Mouse (Mus musculus): ENCODE results near the gene Hebp1. TPM values are rescaled to one million over a fixed set of nuclear protein-coding genes. Genes with fewer than 3 reads are reported as not detected.

Gene Hebp1
- polyA plus RNA-seq, 1 experiment = 53.8 TPM

DNA sequence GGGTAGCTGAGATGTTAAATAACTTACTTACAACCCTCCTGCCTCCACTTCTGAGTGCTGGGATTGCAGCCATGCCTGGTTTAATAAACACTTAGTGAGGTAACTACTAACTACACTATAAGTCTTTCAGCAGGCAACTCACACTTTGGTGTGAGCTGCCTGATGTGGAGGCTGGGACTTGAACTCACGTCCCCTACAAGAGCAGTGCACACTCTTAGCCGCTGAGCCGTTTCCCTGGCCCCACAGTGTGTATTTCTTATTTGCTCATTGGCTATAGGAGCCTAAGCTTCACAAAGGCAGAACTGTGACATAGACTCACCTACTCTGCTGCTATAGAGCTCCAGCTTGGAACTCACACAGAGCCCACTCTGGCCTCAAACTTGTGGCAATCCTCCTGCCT is 31.6 kb downstream of the Hebp1 start:
- 93% methylated on average over 3 of the region's 3 CpGs for WGBS
- H3K36me3 ChIP-seq (ENCODE audit: control insufficient read depth, insufficient read depth, low read length) = no peaks in the 10 kb centered on the region
- H3K27ac ChIP-seq (ENCODE audit: insufficient read depth, low read length) = peak overlapping the region; percentile 42; the same call in 1 of the 2 replicates
- no peak for DNase-seq (ENCODE audit: low read depth in 1 of 2, low spot score in 2 of 2)
- H3K4me3 ChIP-seq (ENCODE audit: extremely low read depth, insufficient read depth, insufficient read length) = no peak overlapping the region
- peaks cover 4% of the 10 kb centered on the region; the same call in 1 of the 2 replicates for H3K4me1 ChIP-seq (ENCODE audit: control insufficient read depth, insufficient read depth, insufficient read length)
- no peaks in the 10 kb centered on the region for H3K27me3 ChIP-seq (ENCODE audit: control insufficient read depth, insufficient read depth, low read length)
- no peak for TF ChIP-seq CTCF (IDR thresholded peaks at IDR 0.05; ENCODE audit: extremely low read depth, insufficient read depth, insufficient read length, insufficient replicate concordance)
- TF ChIP-seq POLR2A (IDR thresholded peaks at IDR 0.05; ENCODE audit: low read depth, low read length) = no peak

DNA sequence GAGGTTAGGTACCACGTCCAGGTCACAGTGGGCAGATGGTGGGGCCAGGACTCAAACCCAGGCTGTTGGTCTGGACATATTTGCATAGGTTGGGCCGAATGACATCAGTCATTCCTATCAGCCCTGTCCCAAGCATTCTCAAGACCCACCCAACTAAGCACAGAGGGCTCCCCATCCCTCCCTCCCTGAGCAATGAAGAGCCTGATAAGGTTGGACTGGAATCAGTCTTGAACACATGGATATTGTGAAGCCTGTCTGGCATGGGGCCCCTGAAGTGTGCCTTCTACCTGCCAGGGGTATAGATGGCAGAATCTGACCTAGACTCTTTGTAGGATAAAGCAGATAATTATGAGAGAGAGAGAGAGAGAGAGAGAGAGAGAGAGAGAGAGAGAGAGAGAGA is 32.1 kb downstream of the Hebp1 start:
- Histone ChIP-seq H3K4me3 (ENCODE audit: extremely low read depth, insufficient read depth, insufficient read length) (no peak overlapping the region), H3K27ac (ENCODE audit: insufficient read depth, low read length) (no peak overlapping the region)

DNA sequence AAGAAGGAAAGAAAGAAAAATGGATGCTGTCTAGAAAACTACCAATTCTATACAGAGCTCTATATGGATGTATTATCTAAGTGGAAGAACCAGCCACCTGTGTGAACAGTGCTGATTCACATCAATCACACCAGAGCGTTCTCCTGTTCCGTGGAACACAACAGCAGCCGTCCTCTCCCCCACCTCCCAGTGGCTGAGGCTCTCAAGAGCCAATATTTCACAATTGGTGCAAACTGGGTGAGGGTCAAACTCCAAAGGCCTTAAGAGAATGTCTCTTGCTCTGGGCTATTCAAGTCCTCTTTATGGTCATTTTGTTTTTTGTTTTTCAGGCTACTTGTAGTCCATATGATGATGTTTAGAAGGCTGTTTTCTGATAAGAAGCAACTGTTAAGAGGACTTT is 32.6 kb downstream of the Hebp1 start:
- DNase-seq (ENCODE audit: low read depth in 1 of 2, low spot score in 2 of 2) = no peak
- Histone ChIP-seq H3K27me3 (ENCODE audit: control insufficient read depth, insufficient read depth, low read length) (no peaks in the 10 kb centered on the region), H3K4me3 (ENCODE audit: extremely low read depth, insufficient read depth, insufficient read length) (no peak overlapping the region), H3K4me1 (ENCODE audit: control insufficient read depth, insufficient read depth, insufficient read length) (peaks cover 4% of the 10 kb centered on the region; the same call in 1 of the 2 replicates), H3K27ac (ENCODE audit: insufficient read depth, low read length) (no peak overlapping the region), H3K36me3 (ENCODE audit: control insufficient read depth, insufficient read depth, low read length) (no peaks in the 10 kb centered on the region)
- TF ChIP-seq CTCF (IDR thresholded peaks at IDR 0.05; ENCODE audit: extremely low read depth, insufficient read depth, insufficient read length, insufficient replicate concordance) = no peak
- no peak for TF ChIP-seq POLR2A (IDR thresholded peaks at IDR 0.05; ENCODE audit: low read depth, low read length)
- 80% methylated on average over 3 of the region's 3 CpGs for WGBS

More for the DNA sequence above, 32.1 kb downstream of the Hebp1 start:
- Histone ChIP-seq H3K36me3 (ENCODE audit: control insufficient read depth, insufficient read depth, low read length) (no peaks in the 10 kb centered on the region), H3K4me1 (ENCODE audit: control insufficient read depth, insufficient read depth, insufficient read length) (peaks cover 4% of the 10 kb centered on the region; the same call in 1 of the 2 replicates), H3K27me3 (ENCODE audit: control insufficient read depth, insufficient read depth, low read length) (no peaks in the 10 kb centered on the region)
- WGBS = 84% methylated on average over 2 of the region's 2 CpGs
- no peak for TF ChIP-seq CTCF (IDR thresholded peaks at IDR 0.05; ENCODE audit: extremely low read depth, insufficient read depth, insufficient read length, insufficient replicate concordance)
- TF ChIP-seq POLR2A (IDR thresholded peaks at IDR 0.05; ENCODE audit: low read depth, low read length) = no peak
- no peak for DNase-seq (ENCODE audit: low read depth in 1 of 2, low spot score in 2 of 2)

DNA sequence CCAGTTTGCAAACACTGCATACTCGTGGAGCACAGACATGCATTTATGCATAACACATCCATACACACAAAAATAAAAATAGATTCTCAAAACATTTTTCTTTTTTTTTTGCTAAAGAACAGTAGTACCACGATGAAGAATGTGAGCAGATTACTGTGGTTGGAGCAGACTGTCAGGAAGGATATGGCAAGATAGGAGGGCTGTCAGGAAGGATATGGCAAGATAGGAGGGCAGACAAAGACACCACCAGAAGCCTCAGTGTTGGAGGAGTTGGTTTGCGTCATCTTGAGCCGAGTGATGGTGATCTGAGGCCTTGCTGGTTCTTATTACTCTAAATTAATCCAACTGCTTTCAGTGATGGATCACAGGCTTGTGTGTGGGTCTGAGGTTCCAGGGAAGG is 35.0 kb downstream of the Hebp1 start:
- TF ChIP-seq CTCF (IDR thresholded peaks at IDR 0.05; ENCODE audit: extremely low read depth, insufficient read depth, insufficient read length, insufficient replicate concordance) (no peak), POLR2A (IDR thresholded peaks at IDR 0.05; ENCODE audit: low read depth, low read length) (no peak)
- H3K4me3 ChIP-seq (ENCODE audit: extremely low read depth, insufficient read depth, insufficient read length) = no peak overlapping the region
- no peak for DNase-seq (ENCODE audit: low read depth in 1 of 2, low spot score in 2 of 2)
- WGBS = 52% methylated on average over 4 of the region's 4 CpGs
- H3K4me1 ChIP-seq (ENCODE audit: control insufficient read depth, insufficient read depth, insufficient read length) = no peaks in the 10 kb centered on the region
- peak overlapping the region; percentile 5; the same call in 1 of the 2 replicates for H3K27ac ChIP-seq (ENCODE audit: insufficient read depth, low read length)
- no peaks in the 10 kb centered on the region for H3K27me3 ChIP-seq (ENCODE audit: control insufficient read depth, insufficient read depth, low read length)
- H3K36me3 ChIP-seq (ENCODE audit: control insufficient read depth, insufficient read depth, low read length) = no peaks in the 10 kb centered on the region

DNA sequence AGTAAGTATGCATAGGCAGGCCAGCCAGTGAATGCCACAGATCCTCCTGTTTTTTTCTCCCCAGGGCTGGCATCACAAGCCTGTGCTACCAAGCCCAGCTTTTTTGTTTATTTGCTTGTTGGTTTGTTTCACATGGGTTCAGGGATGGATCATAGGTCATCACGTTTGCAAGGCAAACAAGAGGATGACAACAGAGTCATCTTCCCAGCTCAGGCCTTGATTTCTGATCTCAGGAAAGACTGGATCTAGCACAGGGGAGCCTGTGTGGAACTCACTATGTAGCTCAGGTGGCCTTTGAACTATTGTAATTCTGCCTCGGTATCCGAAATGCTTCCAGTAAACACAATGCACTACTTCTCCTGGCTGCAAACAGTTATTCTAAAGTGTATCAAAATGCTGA is 35.5 kb downstream of the Hebp1 start:
- Histone ChIP-seq H3K4me3 (ENCODE audit: extremely low read depth, insufficient read depth, insufficient read length) (no peak overlapping the region), H3K4me1 (ENCODE audit: control insufficient read depth, insufficient read depth, insufficient read length) (no peaks in the 10 kb centered on the region), H3K36me3 (ENCODE audit: control insufficient read depth, insufficient read depth, low read length) (no peaks in the 10 kb centered on the region), H3K27me3 (ENCODE audit: control insufficient read depth, insufficient read depth, low read length) (no peaks in the 10 kb centered on the region), H3K27ac (ENCODE audit: insufficient read depth, low read length) (no peak overlapping the region)
- 89% methylated on average over 3 of the region's 3 CpGs for WGBS
- TF ChIP-seq POLR2A (IDR thresholded peaks at IDR 0.05; ENCODE audit: low read depth, low read length) (no peak), CTCF (IDR thresholded peaks at IDR 0.05; ENCODE audit: extremely low read depth, insufficient read depth, insufficient read length, insufficient replicate concordance) (no peak)
- no peak for DNase-seq (ENCODE audit: low read depth in 1 of 2, low spot score in 2 of 2)

DNA sequence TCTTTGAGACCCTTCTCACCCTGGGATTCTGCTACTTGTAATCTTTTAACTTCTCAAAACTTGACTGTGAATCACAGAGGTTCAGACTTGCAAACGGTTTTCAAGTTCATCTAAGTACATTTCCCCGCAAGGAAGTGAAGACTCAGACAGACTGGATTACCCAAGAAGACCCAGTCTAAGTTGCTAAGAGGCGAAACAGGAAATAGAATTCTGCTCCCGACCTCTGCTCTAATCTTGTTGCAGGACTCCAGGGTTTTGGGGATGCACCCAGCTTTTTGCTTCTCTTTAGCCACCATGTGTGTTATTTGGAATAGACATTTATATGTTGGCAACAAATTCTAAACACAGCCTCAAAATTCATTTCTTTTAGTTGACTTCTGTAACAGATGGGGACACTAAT is 36.5 kb downstream of the Hebp1 start:
- Histone ChIP-seq H3K36me3 (ENCODE audit: control insufficient read depth, insufficient read depth, low read length) (no peaks in the 10 kb centered on the region), H3K27ac (ENCODE audit: insufficient read depth, low read length) (no peak overlapping the region), H3K4me1 (ENCODE audit: control insufficient read depth, insufficient read depth, insufficient read length) (no peaks in the 10 kb centered on the region), H3K27me3 (ENCODE audit: control insufficient read depth, insufficient read depth, low read length) (no peaks in the 10 kb centered on the region), H3K4me3 (ENCODE audit: extremely low read depth, insufficient read depth, insufficient read length) (no peak overlapping the region)
- TF ChIP-seq CTCF (IDR thresholded peaks at IDR 0.05; ENCODE audit: extremely low read depth, insufficient read depth, insufficient read length, insufficient replicate concordance) (no peak), POLR2A (IDR thresholded peaks at IDR 0.05; ENCODE audit: low read depth, low read length) (no peak)
- WGBS = 49% methylated on average over 4 of the region's 4 CpGs
- no peak for DNase-seq (ENCODE audit: low read depth in 1 of 2, low spot score in 2 of 2)

DNA sequence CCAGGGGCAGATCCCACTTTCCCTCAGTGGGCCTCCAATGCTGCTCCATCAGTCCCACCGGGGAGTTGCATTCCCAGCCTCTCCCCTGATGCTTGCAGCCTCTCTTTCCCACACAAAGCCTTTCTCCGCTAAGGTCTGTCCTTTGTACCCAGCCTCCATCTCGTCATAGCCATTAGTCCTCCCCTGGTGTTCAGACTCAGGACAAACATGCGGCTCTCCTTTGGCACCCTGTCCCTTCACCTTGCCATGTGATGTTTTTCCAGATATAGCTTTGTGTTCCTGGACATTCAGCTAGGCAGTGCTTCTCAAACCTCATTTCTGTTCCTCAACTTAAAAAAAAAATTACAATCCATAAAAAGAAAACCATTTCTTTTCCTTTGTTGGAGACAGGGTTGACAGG is 39.3 kb downstream of the Hebp1 start:
- 91% methylated on average over 4 of the region's 4 CpGs for WGBS
- TF ChIP-seq CTCF (IDR thresholded peaks at IDR 0.05; ENCODE audit: extremely low read depth, insufficient read depth, insufficient read length, insufficient replicate concordance) (no peak), POLR2A (IDR thresholded peaks at IDR 0.05; ENCODE audit: low read depth, low read length) (no peak)
- no peaks in the 10 kb centered on the region for H3K36me3 ChIP-seq (ENCODE audit: control insufficient read depth, insufficient read depth, low read length)
- no peak for DNase-seq (ENCODE audit: low read depth in 1 of 2, low spot score in 2 of 2)
- H3K27ac ChIP-seq (ENCODE audit: insufficient read depth, low read length) = no peak overlapping the region
- no peak overlapping the region for H3K4me3 ChIP-seq (ENCODE audit: extremely low read depth, insufficient read depth, insufficient read length)
- no peaks in the 10 kb centered on the region for H3K4me1 ChIP-seq (ENCODE audit: control insufficient read depth, insufficient read depth, insufficient read length)
- H3K27me3 ChIP-seq (ENCODE audit: control insufficient read depth, insufficient read depth, low read length) = no peaks in the 10 kb centered on the region

All from spleen, adult 2 months (tissue).